Mouse (Mus musculus) cortical plate, adult 2 months (tissue): ENCODE measurements at regions not wholly inside any gene's neighbourhood (a gene's known extent, or its start where the extent isn't known, plus 50 kb on each side); places are given as distances from the start of the nearest gene placed in this dataset.

Experiments used
- CTCF ChIP-seq: fragments of 200-500 bp; IDR thresholded peaks from 2 replicates; pipeline ENCODE4 v1.5.1; 2011; ENCODE audit warnings: mild to moderate bottlenecking, control low read depth, low read length; ENCODE audit not compliant: insufficient read depth; ENCODE audit errors: extremely low read depth
- POLR2A ChIP-seq: fragments of 200-500 bp; IDR thresholded peaks from 2 replicates; pipeline ENCODE4 v1.6.1; 2011; ENCODE audit warnings: mild to moderate bottlenecking, low read length, control low read depth; ENCODE audit not compliant: insufficient read depth; ENCODE audit errors: extremely low read depth

DNA sequence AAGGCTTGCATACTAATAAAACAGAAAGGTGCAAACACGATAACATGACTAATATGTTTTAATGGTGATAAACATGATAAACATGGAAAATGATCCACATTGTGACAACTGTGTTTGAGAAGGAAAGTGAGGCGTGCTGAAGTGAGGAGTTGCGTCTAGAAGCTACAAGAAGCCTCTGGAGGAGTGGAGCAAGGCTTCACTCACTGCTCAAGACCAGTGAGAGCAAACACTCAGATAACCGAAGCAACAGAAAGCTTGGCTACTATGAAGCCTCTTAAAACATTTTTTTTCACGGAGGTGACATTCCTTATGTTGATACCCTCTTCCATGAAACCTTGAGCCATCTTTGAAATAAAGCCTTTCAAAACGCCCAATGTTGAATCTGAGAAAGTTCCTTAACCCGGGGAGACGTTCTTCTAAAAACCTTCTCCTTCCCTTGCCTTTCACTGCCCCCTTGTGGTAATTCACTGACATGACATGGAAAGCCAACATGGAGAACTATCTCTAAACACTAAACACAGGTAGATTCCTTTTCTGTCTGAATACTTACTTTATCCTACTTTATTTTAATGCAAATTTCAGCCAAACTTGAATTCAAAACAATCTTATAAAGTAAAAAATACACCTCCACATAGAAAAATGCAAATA, 128.6 kb downstream of the Cenpc1 start:
- TF ChIP-seq CTCF (peak; percentile 59; the same call in 1 of the 2 replicates), POLR2A (no peak)
